Mouse (Mus musculus): ENCODE measurements around the gene Fgd3.

DNA sequence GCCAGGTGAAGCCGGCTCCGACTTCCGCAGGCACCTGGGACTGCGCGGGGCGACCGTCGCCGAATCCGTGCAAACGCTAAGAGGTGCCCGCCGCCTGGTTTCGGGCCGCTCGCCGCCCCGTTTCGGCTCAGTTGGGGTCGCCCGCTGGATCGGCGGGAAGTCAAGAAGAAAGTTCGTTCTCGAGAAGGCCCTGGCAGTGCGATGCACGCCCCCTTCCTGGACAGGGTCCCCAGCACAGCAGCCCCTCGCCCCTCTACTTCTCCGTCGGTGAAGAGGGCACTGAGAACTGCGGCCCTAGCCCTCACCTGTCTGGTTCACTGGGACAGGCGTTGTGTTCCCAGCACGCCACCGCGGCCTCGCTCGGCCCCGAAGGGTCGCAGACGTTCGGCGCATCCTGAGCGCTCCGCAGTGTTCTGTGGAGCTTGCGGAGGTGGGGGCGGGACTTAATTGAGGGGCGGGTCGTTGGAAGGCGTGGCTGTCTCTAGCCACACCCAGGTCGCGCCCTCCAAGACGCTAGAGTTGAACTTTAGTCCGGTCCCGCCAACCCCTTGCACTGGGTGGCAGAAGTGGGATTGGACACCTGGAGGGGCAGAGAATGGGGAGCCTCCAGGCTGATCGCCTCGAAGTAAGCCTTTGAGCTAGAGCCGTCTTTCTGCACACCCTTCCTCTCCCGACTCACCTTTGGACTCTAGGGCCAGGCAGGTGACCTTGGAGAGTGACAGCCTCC, 72.2 kb downstream of the Fgd3 start:
- TF ChIP-seq CTCF (IDR thresholded peaks at IDR 0.05; ENCODE audit: insufficient read depth, low read depth, low read length), result no peak
- no peak for TF ChIP-seq POLR2A (IDR thresholded peaks at IDR 0.05; ENCODE audit: insufficient read depth, low read depth, low read length)
